Mouse (Mus musculus) kidney, postnatal 0 days (tissue): ENCODE data around the gene Igdcc4. TPM values are rescaled to one million over a fixed set of nuclear protein-coding genes. Genes with fewer than 3 reads are reported as not detected.

Experiments used
- ATAC-seq: fragments of 200-750 bp; cut with Nextera tagmentation; replicated peaks from 2 replicates; pipeline ENCODE4 v1.8.0; 2017; ENCODE audit warnings: low read depth, moderate number of reproducible peaks, moderate TSS enrichment, moderate library complexity; ENCODE audit not compliant: low FRiP score
- DNase-seq: peaks from one replicate; pipeline ENCODE4 v3.0.0-alpha.2; 2016; ENCODE audit warnings: low spot score
- H3K27ac ChIP-seq: fragments of 300-500 bp; sonication (generic); 2 replicates; pipeline ENCODE4 v1.5.1; 2014; ENCODE audit warnings: mild to moderate bottlenecking
- H3K27me3 ChIP-seq: fragments of 300-500 bp; sonication (generic); 2 replicates; pipeline ENCODE4 v1.6.1; 2014; ENCODE audit warnings: low read length, mixed read lengths; ENCODE audit not compliant: insufficient read depth
- H3K36me3 ChIP-seq: fragments of 300-500 bp; sonication (generic); 2 replicates; pipeline ENCODE4 v1.6.1; 2014; ENCODE audit warnings: low read length, mixed read lengths; ENCODE audit not compliant: insufficient read depth
- H3K4me1 ChIP-seq: fragments of 300-500 bp; sonication (generic); replicated peaks from 2 replicates; pipeline ENCODE4 v1.6.1; 2014; ENCODE audit warnings: antibody characterized with exemption, low read length, mixed read lengths; ENCODE audit not compliant: insufficient read depth
- H3K4me2 ChIP-seq: fragments of 300-500 bp; sonication (generic); 2 replicates; pipeline ENCODE4 v1.6.1; 2014; ENCODE audit warnings: mild to moderate bottlenecking, low read length, moderate library complexity, mixed read lengths
- H3K4me3 ChIP-seq: fragments of 300-500 bp; sonication (generic); replicated peaks from 2 replicates; pipeline ENCODE4 v1.5.1; 2014; ENCODE audit warnings: low read depth, low read length
- H3K9ac ChIP-seq: fragments of 300-500 bp; sonication (generic); 2 replicates; pipeline ENCODE4 v1.6.1; 2014; ENCODE audit warnings: low read depth, low read length
- H3K9me3 ChIP-seq: fragments of 300-500 bp; sonication (generic); replicated peaks from 2 replicates; pipeline ENCODE4 v1.6.1; 2016; ENCODE audit warnings: low read length, inconsistent platforms, mixed read lengths
- CTCF ChIP-seq: IDR thresholded peaks from 2 replicates; pipeline ENCODE4 v1.5.1; 2016; ENCODE audit warnings: antibody characterized with exemption, low read depth, mild to moderate bottlenecking, moderate library complexity
- whole genome bisulfite sequencing: fragments of 180-500 bp; shearing (Covaris S2); extraction: QIAGEN DNeasy Blood & Tissue Kit; methylation state at CpG from one replicate; pipeline ENCODE4 v1.1.7; 2014; 5-methylcytosine and 5-hydroxymethylcytosine counted together
- polyA plus RNA-seq: library from polyadenylated mRNA; unstranded; fragments of >200 nt; fragmentation: Nextera tagmentation; extraction: Ambion mirVana; gene quantifications from 2 replicates; pipeline ENCODE4 v1.2.1, GENCODE M21; 2015

Igdcc4 gene
- polyA plus RNA-seq, 1 experiment from 2014 or later = 5.2 TPM

GRCm38 (mm10) chr9:65146001-65146400, 44.7 kb downstream of the Igdcc4 start:
- peaks cover 11% of the 10 kb centered on the region; the same call in 1 of the 2 replicates for H3K4me1 ChIP-seq
- no peak for TF ChIP-seq CTCF
- H3K36me3 ChIP-seq = no peaks in the 10 kb centered on the region
- H3K4me2 ChIP-seq = no peak overlapping the region
- 67% methylated on average over 5 of the region's 5 CpGs for WGBS
- H3K9ac ChIP-seq = no peak overlapping the region
- H3K27ac ChIP-seq = no peak overlapping the region
- no peak for DNase-seq
- H3K4me3 ChIP-seq = no peak overlapping the region
- H3K27me3 ChIP-seq = peaks cover 3% of the 10 kb centered on the region; the same call in 1 of the 2 replicates
- H3K9me3 ChIP-seq = no peaks in the 10 kb centered on the region
- ATAC-seq = no peak

GRCm38 (mm10) chr9:65148507-65148906, 47.2 kb downstream of the Igdcc4 start:
- no peak overlapping the region for H3K9ac ChIP-seq
- ATAC-seq (no peak), DNase-seq (no peak)
- no peak overlapping the region for H3K27ac ChIP-seq
- no peak for TF ChIP-seq CTCF
- H3K36me3 ChIP-seq = no peaks in the 10 kb centered on the region
- H3K9me3 ChIP-seq = no peaks in the 10 kb centered on the region
- no peaks in the 10 kb centered on the region for H3K27me3 ChIP-seq
- WGBS = 86% methylated on average over 7 of the region's 7 CpGs
- peaks cover 6% of the 10 kb centered on the region for H3K4me1 ChIP-seq
- no peak overlapping the region for H3K4me2 ChIP-seq
- H3K4me3 ChIP-seq = no peak overlapping the region

- WGBS = 69% methylated on average over 6 of the region's 6 CpGs
- 0 out of 2 replicates have a peak, but pooled peaks have one; percentile 12 for ATAC-seq
- 0 out of 2 replicates have a peak overlapping the region, but pooled peaks have one; percentile 23 for H3K9ac ChIP-seq
Observed at GRCm38 (mm10) chr9:65152711-65153330, 51.5 kb downstream of the Igdcc4 start.

GRCm38 (mm10) chr9:65153331-65153711, 52.0 kb downstream of the Igdcc4 start:
- H3K4me3 ChIP-seq = no peak overlapping the region
- no peak for DNase-seq
- H3K4me2 ChIP-seq = no peak overlapping the region
- 29% methylated on average over 5 of the region's 5 CpGs for WGBS
- H3K9me3 ChIP-seq = no peaks in the 10 kb centered on the region
- H3K27ac ChIP-seq = peak overlapping the region; percentile 47
- peaks cover 36% of the 10 kb centered on the region for H3K4me1 ChIP-seq
- no peaks in the 10 kb centered on the region for H3K27me3 ChIP-seq
- TF ChIP-seq CTCF = no peak
- peak; percentile 35; the same call in 1 of the 2 replicates for ATAC-seq
- no peaks in the 10 kb centered on the region for H3K36me3 ChIP-seq
- 0 out of 2 replicates have a peak overlapping the region, but pooled peaks have one; percentile 23 for H3K9ac ChIP-seq

More at GRCm38 (mm10) chr9:65152711-65153330, 51.5 kb downstream of the Igdcc4 start:
- no peaks in the 10 kb centered on the region for H3K36me3 ChIP-seq
- TF ChIP-seq CTCF = no peak
- no peaks in the 10 kb centered on the region for H3K9me3 ChIP-seq
- no peak overlapping the region for H3K4me3 ChIP-seq
- peaks cover 36% of the 10 kb centered on the region for H3K4me1 ChIP-seq
- H3K27me3 ChIP-seq = no peaks in the 10 kb centered on the region
- H3K27ac ChIP-seq = peak overlapping the region; percentile 47; the same call in 1 of the 2 replicates
- no peak overlapping the region for H3K4me2 ChIP-seq
- DNase-seq = no peak

GRCm38 (mm10) chr9:65154692-65155455, 53.6 kb downstream of the Igdcc4 start:
- no peak overlapping the region for H3K4me3 ChIP-seq
- peaks cover 36% of the 10 kb centered on the region for H3K4me1 ChIP-seq
- no peaks in the 10 kb centered on the region for H3K27me3 ChIP-seq
- TF ChIP-seq CTCF = no peak
- 43% methylated on average over 9 of the region's 9 CpGs for WGBS
- H3K36me3 ChIP-seq = no peaks in the 10 kb centered on the region
- no peaks in the 10 kb centered on the region for H3K9me3 ChIP-seq
- peak overlapping the region; percentile 83 for H3K27ac ChIP-seq
- no peak overlapping the region for H3K9ac ChIP-seq
- no peak overlapping the region for H3K4me2 ChIP-seq
- ATAC-seq = peak; percentile 78; the same call in 1 of the 2 replicates
- DNase-seq = peak; percentile 70

GRCm38 (mm10) chr9:65156604-65157003, 55.3 kb downstream of the Igdcc4 start:
- Histone ChIP-seq H3K4me2 (0 out of 2 replicates have a peak overlapping the region, but pooled peaks have one; percentile 21), H3K4me1 (peaks cover 36% of the 10 kb centered on the region), H3K9me3 (no peaks in the 10 kb centered on the region), H3K27me3 (no peaks in the 10 kb centered on the region), H3K36me3 (no peaks in the 10 kb centered on the region), H3K27ac (no peak overlapping the region), H3K9ac (no peak overlapping the region), H3K4me3 (no peak overlapping the region)
- ATAC-seq (no peak), DNase-seq (no peak)
- 6% methylated on average over 8 of the region's 8 CpGs for WGBS
- no peak for TF ChIP-seq CTCF
